Mouse (Mus musculus) MN1 (cell line): ENCODE results near the gene Prpsap2.

Source experiments
- DNase-seq: peaks from one replicate; pipeline ENCODE4 v3.0.0-alpha.2; 2016; ENCODE audit warnings: low spot score

Gene Prpsap2

DNA sequence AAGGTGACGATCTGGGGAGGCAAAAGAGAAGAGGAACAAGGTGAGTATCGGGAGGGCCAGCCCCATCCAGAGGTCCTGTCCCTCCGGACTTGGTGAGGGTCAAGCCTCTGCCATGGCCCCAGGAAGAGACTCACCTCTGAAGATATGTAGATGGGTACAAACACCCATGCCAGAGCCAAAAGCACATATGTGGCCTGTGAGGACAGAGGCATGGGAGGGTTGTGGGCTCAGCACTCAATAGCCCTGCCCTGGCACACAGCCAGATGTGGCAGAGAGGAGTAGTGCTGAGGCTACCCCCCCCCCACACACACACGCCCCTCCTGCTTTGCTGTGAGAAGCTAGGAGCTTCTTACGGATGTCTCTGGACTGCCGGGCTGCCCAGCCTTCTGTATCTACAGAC is 46.8 kb downstream of the Prpsap2 start:
- peak; percentile 9 for DNase-seq

DNA sequence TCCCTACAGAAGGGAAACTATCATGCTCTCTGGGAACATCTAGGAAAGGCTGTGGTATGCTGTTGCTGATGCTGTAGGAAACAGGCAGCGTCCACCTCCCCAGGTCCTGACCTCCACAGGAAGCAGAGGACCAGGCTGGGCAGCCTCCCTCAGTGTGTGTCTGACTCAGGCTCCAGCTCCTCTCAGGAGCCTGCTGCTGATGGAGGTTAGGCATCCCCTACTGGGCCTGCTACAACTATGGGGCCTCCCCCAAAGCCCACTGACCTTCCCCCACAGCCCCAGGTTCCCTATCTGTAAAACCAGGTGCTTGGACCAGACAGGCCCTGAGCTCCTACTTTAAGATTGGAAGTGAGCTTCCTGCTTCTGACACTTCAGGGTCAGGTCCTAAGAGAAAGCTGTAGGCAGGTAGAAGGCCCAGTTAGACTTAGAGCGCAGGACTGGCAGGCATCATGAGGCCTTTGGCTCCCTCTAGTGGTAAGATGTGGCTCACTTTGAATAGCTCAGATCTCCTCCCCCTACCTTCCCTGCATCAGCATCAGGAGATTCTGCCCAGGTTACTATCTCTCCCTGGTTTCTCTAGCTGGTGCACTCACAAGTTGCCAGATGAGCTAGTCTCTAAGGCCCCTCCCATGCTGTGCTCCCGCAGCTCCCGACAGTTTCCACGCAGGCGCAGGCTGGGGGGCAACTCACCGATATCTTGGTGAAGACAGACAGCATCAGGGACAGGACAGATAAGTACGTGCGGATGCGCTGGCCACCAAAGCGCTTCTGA is 47.4 kb downstream of the Prpsap2 start:
- peak; percentile 85 for DNase-seq

DNA sequence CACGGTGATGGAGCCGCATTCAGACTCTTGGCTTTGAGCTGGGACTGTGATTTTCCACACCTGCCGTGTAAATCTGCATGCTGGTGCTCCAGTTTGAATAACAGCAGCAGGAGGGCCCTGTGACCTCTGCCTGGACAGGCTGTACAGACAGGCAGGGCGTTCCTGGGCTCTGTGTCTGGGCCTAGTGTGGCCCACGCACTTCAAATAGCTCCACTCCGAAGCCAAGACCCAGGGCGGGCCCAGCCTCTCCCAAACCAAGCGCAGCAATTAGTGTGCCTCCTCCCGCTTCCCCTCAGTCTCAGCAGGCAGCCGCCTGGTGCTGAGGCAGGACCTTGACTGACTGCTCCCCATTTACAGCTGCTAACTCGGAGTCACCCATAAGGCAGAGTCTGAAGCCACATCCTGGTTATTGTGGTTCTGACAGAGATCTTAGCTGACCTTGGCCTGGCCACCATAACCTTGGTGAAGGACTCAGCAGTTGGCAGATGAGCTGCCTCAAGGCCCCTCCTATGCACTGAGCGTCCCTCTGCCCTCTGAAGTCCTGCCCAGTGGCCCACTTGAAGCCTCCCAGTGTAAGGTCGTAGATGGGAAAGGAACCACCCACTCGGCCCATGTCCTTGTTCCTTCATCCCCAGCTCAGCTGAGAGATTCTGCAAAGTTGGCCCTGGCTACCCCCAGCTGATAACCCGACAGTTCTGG is 48.6 kb downstream of the Prpsap2 start:
- no peak for DNase-seq

DNA sequence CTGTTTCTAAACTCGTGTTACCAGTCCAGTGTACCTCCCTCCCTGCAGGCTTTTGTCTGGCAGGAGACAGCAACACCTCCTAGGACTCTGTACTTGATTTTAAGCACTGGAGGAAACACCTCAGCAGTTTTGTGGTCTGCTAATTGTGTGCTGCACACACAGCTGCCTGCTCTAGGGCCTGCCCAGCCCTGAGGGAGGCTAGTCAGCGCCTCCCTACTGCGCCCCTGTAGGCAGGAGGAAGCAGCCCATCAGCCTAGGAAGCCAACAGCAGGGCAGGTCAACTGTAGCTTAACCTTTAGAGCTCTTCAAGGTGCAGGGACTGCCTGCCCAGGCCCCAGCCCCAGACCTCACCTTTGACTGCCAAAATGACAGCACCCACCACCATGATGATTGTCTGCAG is 53.0 kb downstream of the Prpsap2 start:
- DNase-seq: no peak

DNA sequence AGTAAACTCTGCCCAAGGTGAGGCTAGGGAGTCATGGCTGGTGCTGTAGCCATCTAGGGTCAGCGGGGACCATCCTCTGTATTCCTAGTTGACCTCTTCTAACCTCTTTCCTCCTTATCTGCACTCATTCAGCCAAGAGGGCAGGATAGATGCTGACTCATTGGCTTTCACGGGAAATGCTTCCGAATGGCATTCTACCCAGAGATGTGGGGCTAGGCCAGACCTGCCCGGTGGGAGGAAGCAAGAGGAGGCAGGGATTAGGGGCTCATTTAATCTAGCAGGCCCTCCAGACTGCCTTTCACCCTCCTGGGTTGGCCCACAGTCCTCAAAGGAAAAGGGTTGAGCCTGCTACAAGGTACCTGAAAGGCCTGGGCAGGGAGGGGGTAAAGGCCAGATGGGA is 55.7 kb downstream of the Prpsap2 start:
- DNase-seq: no peak

DNA sequence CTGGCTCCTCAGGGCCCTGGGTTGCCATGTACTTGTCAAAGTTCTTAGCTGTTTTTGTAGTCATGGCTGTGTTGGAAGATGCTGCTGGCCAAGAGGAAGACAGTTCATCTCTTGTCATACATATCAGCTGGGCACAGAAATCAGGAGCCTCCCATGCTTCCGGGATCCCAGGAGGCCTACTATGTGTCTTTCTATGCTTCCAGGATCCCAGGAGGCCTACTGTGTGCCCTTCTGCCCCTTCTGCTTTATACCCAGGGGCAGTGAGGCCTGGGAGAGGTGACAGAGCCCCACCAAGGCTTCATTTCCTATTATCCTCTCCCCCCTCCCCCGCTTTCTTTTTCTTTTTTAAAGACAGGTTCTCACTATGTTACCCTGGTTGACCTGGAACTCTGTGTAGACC is 56.3 kb downstream of the Prpsap2 start:
- no peak for DNase-seq

DNA sequence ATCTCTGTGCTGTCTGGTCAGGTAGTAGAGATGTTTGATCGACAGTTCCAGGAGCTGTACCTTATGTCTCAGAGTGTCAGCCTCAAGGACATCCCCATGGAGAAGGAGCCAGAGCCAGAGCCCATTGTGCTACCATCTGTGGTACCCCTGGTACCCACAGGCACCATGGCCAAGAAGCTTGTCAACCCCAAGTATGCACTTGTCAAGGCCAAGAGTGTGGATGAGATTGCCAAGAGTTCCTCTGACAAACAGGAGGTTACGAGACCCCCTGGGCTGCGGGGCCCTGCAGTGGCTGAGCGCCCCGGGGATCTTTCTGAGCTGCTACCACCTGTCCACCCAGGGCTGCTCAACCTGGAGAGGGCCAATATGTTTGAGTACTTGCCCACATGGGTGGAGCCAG is 59.4 kb downstream of the Prpsap2 start:
- no peak for DNase-seq

DNA sequence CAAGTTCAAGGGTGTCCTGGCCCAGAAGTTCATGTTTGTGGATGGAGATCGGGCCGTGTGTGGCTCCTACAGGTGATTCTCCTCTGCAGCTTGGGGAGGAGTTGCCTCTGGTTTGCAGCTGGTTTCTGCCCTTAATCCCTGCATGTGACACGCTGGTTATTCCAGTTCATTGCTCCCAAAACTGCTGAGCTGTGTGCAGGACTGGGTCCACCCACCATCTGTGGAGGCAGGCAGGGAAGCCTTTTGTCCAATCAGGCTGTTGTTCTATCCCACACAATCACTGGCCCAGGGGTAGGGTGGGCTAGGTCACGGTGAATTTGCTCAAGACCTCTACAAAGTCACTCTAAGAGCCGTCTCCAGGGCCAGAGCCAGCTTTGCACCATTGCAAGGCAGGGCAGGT is 60.2 kb downstream of the Prpsap2 start:
- DNase-seq: no peak

DNA sequence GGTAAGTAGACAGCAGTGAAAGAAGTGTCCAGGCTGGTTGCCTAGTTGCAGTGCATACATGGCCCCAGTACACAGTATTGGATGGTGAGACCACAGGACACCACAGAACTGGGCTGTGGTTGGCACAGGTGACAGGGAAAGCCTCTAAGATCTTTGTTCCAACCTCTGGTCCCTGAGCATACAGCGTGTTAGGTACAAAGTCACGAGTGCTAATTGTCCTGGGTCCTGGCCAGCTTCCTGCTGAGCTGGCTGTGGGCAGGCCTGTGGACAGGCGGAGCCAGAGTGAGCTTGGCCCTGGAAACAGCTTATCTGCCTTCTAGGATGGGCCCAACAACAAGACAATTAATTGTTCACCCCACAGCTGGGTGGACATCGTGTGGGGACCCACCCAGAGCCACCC is 62.0 kb downstream of the Prpsap2 start:
- DNase-seq: peak; percentile 16

DNA sequence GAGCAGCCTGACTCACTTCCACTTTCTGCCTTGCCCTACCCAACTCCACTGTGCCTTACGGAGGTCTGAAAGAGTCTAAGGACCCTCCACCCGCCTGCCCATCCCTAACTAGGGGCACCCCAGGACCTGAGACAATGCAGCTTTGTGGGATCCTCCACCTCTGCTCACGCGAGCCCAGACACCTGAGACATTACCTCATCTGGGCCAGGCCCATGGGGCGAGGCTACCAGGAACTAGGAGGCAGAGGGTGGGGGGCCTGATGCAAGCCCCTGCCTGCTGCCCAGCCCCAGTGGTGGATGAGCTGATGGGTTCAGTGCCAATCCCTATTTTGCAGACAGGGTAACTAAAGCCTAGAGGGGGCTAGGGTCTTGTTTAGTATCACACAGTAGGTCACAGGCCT is 62.4 kb downstream of the Prpsap2 start:
- no peak for DNase-seq

DNA sequence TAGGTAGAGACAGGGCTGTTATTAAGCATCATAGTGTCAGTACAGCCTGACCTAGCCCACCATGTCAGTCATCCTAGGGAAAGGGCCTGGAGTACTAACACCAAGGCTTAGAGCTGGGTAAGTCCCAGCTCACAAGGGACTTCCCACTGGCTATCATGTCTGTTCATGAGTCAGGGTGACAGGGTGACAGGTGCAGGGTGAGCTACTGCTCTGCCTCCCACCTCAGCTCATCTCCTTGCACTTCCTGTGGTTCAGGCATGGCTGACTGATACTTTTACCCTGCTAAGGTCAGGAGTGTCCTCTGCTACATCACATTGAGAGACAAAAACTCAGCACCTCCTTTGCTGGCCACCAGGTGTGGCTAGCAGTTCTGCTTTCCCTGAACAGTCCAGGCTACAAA is 63.0 kb downstream of the Prpsap2 start:
- DNase-seq: no peak

DNA sequence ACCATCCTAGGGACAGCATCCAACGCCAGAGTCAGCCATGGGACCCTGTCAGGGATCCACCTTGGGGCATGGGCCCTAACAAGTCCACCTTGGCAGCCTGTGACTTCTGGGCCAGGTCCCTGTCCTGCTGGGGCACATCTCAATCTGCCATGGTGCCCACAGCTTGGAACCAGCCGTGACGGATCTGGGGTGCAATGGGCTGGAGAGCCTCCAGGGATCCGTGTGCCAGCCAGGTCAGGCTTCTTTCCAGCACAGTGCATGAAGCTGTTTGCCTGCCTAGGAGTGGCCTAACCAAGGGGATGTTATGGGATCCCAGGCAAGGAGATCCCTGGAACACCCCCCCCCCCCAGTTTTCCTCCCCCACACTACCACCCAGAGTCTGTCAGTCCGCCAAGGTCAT is 68.9 kb downstream of the Prpsap2 start:
- DNase-seq: no peak

DNA sequence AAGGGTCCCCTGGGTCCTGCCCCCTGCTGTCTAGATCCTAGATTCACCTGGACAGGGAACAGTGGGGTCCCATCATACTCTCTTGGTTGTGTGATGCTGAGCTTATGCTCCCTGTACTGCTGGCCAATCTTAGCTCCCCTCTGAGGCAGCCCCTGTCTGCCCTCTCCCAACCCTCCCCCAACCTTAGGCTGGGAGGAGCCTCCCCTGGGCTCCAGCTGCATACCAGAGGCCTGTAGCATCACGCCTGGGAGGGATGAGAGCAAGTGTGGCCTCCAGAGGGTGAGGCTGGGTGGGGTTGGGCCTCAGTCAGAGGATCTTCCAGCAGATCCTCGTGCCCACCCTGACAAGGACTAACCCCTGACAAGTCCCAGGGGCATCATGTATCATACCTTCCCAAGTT is 74.3 kb downstream of the Prpsap2 start:
- no peak for DNase-seq

DNA sequence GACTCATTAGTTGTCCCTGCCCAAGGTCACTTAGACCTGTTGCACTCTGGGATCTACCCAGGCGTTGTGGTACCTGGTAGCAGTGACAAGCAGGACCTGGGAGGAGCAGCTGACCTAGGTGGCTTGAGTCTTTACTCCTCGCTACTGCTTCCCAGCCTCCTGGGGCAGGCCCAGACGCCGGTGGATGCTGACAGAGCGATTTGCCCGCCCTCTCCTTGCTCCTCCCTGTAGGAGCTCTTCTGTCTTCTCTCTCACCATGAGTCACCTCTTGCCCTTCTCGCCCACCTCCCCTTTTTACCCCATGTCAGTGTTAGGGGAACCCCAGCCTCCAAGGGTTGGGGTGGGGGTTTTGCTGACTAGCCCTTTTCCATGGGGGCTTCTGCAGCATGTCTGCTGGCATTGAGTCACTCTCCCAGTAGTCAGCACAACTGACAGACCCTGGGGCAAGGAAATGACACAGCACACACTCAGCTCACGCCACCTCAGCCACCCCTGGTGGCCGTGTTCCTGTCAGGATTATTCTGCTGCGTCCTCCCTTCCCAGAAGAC is 74.9 kb downstream of the Prpsap2 start:
- DNase-seq: no peak

DNA sequence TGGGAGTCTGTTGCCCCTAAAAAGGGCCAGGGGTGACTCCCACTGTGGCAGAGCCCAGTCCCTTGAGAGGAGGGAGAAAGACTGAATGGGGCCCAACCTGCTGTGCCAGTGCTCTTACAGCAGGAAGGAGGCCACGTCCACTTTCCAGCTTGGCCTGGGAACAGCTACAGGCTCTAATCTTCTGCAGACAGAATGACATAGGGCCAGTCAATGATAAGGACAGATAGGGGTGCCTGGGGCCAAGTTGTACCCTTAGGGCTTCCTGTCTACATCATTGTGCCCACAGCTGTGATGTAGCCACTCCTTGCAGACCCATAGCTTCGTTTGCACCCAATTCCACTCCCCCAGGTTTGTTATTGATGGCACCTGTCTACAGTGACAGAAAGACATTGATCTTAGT is 75.7 kb downstream of the Prpsap2 start:
- DNase-seq: no peak

DNA sequence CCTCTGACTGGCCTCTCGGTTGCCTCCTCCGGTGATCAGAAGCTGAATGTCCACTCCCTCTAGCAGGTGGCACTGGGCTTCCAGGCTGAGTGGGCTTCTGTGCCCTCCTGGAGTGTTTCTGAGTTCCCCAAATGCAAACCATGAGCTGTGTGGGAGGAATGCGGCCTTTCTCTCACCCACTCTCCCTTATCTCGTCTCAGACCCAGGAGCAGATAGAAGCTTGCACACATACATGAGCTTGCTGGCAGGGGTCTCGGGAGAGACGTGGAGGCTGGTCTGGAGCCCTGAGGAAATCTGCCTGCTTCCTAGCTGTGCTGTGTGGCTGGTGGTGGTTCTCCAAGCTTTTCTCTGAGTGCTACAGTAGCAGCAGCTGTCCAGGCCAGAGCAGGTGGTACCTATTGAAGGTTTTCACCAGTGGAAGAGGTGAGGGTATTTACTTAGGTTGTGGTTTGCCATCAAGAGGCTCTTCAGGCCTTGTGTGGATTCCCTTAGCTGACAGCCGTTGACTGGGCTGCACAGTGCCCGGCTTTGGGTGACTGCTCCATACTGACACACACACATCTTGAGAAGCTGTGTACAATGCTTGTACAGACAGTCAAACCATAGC is 76.7 kb downstream of the Prpsap2 start:
- DNase-seq: no peak

DNA sequence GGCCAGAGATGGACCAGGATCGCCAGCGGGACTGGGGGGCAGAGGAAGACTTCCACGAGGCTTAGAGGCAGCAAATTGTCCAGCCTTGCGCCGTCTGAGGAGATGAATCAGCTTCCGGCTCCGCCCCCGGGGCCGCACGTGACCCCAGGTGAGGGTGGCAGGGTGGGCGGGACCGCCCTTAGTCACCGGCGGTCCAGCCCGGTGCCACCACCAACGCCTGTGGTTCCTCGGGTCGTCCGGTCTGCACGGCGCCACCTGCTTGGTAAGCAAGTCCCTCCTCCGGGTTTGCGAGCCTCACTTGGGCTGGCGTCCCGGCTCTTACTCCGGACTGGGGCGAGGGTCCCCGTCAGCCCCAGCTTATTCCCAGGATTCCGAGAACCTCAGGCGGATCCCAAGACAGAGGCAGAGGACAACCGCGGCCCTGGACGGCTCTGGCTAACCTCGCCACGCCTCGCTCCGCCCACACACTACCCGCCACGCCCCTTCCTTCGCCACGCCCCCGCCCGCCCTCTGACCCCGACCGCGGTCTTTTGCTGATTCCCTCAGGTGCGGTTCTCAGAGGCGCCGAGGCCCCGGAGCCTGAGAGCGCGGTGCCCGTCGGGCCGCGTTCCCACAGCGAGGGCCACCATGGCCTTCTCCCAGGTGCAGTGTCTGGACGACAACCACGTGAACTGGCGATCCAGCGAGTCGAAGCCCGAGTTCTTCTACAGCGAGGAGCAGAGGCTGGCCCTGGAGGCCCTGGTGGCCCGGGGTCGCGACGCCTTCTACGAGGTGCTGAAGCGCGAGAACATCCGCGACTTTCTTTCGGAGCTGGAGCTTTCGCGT is 77.8 kb downstream of the Prpsap2 start, which contains the start of gene Fam83g:
Fam83g (plus strand) TSS at position 185 of the 825 bp plus-strand sequence.
- no peak for DNase-seq
